Mouse (Mus musculus) frontal cortex, postnatal 10 days (tissue): ENCODE results near the gene Neu3.

Experiments
- DNase-seq, 2 experiments: peaks; one replicate each; pipeline ENCODE4 v3.0.0; 2022; ENCODE audit warnings: low spot score in 2 of 2, mixed read lengths in 1 of 2

The Neu3 gene

DNA sequence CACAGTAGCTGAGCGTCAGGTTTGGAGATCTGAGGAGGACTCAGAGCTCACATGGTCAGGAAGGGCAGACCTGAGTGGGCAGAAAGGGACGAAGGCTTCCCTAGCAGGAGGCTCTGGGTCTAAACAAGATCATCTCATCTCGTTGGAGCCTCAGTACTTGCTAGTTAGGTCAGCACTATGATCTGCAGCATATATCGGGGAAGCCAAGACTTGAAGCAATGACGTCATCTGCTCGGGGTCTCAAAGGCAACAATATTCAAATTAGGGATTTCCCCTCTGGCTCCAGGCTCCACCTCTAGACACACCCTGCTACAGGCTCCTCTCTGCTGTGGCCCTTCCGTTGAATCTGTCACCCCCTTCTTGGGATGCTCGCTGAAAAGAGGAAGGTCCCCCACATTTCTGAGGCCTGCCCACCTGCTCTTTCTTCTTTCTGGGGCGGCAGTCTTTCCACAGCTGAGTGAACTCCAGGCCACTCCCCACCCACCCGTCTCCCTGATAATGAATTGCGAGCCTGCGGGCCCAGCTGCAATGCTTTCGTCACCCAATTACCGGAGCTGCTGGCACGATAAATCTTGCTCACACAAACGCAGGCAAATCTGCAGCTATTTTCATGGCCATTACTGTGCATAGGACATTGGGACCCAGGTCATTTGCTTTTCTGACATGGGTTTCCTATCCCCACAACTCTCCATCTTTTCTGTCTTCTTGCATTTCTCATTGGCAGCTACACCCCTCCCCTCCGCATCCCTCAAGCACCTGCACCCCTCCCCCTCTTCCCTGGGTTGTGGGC, 32.8 kb downstream of the Neu3 start:
- peak in 1 of 2 experiments; percentile 16 for DNase-seq

GRCm38 (mm10) chr7:99794096-99794495, 34.1 kb downstream of the Neu3 start:
- DNase-seq, result no peak

GRCm38 (mm10) chr7:99790816-99791215, 37.4 kb downstream of the Neu3 start:
- DNase-seq, result no peak

DNA sequence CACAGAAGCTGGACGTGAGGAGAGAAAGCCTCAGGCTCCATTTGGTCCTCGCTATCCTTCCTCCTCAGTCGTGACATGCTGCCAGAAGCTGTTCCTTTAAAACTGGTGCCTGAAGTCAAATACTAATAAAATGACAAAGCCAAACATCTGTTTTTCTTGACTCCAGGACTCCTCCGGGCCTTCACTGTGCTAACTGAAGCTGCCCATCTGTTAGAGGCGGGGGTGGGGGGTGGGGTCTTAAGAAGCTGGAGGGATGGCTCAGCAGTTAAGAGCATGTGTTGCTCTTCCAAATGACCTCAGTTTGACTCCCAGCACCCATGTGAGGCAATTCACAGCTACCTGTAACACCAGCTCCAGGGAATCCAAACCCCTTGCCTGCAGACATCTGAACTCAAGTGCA, 39.7 kb downstream of the Neu3 start:
- DNase-seq, result no peak

GRCm38 (mm10) chr7:99787935-99788334, 40.3 kb downstream of the Neu3 start:
- DNase-seq, result no peak

DNA sequence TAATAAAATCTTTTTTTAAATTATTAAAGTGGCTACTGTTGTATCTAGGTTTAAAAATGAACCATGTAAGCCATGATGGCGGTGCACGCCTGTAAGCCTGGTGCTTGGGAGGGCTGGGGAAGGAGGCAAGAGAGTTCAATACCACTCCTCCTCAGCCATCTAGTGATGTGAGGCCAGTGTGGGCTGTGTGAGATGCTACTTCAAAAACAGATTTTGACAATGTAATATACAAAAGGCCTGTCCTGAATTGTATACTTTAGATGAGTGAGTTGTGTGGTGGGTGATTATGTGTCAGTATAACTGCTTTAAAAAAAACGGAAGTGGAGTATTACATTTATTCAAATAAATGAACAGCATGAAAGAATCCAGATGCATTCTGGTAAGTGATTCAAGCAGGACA, 41.4 kb downstream of the Neu3 start:
- no peak for DNase-seq

DNA sequence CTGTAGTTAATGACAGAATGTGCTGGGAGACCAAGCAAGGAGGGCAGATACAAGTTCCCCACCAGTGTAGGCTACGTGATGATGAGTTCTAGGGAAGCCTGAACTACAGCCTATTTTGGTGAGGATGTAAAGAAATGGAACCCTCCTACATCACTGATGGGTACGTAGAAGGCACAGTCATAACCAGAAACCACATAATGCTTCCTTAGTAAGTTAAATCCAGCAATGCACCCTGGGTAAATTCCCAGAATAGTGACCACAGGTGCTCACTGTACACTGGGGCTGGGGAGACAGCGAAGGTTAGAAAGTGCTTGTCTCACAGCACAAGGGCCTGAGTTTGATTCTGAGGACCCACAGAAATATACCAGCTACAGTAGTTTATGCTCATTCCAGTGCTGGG, 42.7 kb downstream of the Neu3 start:
- no peak for DNase-seq

DNA sequence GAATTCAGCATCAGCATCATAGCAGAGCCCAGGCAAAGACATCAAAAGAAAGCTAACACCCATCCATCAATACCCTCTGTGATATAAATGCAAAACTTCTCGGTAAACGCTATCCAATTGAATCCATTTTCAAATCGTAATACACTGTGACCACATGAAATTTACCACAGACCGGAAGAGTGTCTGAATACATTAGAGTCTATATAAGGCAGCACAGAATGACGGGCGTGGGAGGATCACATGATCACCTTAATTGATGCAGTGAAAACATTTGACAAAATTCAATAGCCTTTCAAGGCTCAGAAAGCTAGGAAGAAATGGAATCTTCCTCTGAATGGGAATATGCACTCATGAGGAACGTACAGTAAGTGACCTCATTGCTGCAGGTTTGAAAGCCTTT, 44.8 kb downstream of the Neu3 start:
- no peak for DNase-seq

- no peak for DNase-seq
Measured at GRCm38 (mm10) chr7:99781916-99782315, 46.3 kb downstream of the Neu3 start.

DNA sequence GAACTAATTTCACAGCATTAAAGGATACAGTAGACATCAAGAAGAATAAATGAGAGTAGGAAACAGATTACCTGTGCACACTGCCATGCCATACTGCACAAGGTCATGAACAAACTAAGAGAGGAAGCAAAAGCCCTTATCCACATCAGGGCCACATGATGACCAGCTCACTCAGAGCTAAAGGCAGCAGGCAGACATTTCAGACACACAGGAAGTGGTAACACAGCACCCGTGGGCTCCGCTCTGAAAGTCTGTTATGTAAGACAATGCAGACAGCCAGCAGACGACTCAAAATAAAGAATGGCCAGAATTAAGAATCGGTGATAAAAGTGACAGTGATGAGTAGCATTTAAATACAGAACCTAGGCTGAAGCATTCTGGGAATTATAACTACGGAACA, 46.8 kb downstream of the Neu3 start:
- DNase-seq, result no peak

DNA sequence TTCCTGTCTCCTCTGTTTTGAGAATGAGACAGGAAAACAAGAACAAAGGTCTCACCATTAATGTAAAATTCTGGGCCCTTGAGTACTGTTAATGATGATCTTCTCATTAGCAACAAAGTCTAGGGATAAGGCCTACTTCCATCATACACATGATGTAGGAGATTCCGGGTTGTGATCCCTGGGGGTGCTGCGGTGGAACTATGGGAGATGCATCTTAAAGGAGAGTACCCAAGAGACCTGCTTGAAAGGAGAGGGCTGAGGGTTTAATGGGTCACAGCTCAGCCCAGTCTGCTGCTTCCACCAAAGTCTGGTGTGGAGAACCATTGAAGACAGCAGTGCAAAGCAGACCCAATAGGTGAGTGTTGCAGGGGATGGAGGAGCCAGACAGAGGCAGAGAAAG, 65.0 kb downstream of the Neu3 start, which contains the start of gene Olfr521:
TSS of gene Olfr521 (plus strand) at position 301 of the 400 bp plus-strand sequence.
- no peak for DNase-seq
